Mouse (Mus musculus) neural tube, embryonic 13.5 days (tissue): Measurements from ENCODE around the gene Iqschfp. TPM values are rescaled to one million over a fixed set of nuclear protein-coding genes. Genes with fewer than 3 reads are reported as not detected.

Source experiments
- ATAC-seq: fragments of 200-750 bp; cut with Nextera tagmentation; 2 replicates; pipeline ENCODE4 v1.8.0; 2017; ENCODE audit warnings: low read depth, mild to moderate bottlenecking, moderate TSS enrichment, moderate library complexity
- H3K27ac ChIP-seq: fragments of 300-500 bp; sonication (generic); replicated peaks from 2 replicates; pipeline ENCODE4 v1.5.1; 2015; ENCODE audit warnings: moderate library complexity, mild to moderate bottlenecking, inconsistent platforms
- H3K27me3 ChIP-seq: fragments of 300-500 bp; sonication (generic); 2 replicates; pipeline ENCODE4 v1.6.1; 2015; ENCODE audit warnings: mild to moderate bottlenecking, inconsistent platforms
- H3K36me3 ChIP-seq: fragments of 300-500 bp; sonication (generic); 2 replicates; pipeline ENCODE4 v1.6.1; 2015; ENCODE audit warnings: mild to moderate bottlenecking, inconsistent platforms
- H3K4me1 ChIP-seq: fragments of 300-500 bp; sonication (generic); replicated peaks from 2 replicates; pipeline ENCODE4 v1.6.1; 2015; ENCODE audit warnings: inconsistent platforms
- H3K4me2 ChIP-seq: fragments of 300-500 bp; sonication (generic); 2 replicates; pipeline ENCODE4 v1.6.1; 2015; ENCODE audit warnings: inconsistent platforms, mild to moderate bottlenecking, moderate library complexity
- H3K4me3 ChIP-seq: fragments of 300-500 bp; sonication (generic); 2 replicates; pipeline ENCODE4 v1.5.1; 2015; ENCODE audit warnings: mild to moderate bottlenecking, inconsistent platforms
- H3K9ac ChIP-seq: fragments of 300-500 bp; sonication (generic); 2 replicates; pipeline ENCODE4 v1.6.1; 2015; ENCODE audit warnings: moderate library complexity, mild to moderate bottlenecking, inconsistent platforms
- H3K9me3 ChIP-seq: fragments of 300-500 bp; sonication (generic); 2 replicates; pipeline ENCODE4 v1.6.1; 2016; ENCODE audit warnings: inconsistent platforms
- WGBS: fragments of 180-500 bp; shearing (Covaris S2); methylation state at CpG from one replicate; pipeline ENCODE4 v1.1.7; 2015; 5-methylcytosine and 5-hydroxymethylcytosine counted together
- polyA plus RNA-seq: library from polyadenylated mRNA; unstranded; fragments of >200 nt; fragmentation: Nextera tagmentation; extraction: Ambion mirVana; gene quantifications from 2 replicates; pipeline ENCODE4 v1.2.1, GENCODE M21; 2015

Gene Iqschfp
- polyA plus RNA-seq, 1 experiment from 2014 or later, result 4.1 TPM

DNA sequence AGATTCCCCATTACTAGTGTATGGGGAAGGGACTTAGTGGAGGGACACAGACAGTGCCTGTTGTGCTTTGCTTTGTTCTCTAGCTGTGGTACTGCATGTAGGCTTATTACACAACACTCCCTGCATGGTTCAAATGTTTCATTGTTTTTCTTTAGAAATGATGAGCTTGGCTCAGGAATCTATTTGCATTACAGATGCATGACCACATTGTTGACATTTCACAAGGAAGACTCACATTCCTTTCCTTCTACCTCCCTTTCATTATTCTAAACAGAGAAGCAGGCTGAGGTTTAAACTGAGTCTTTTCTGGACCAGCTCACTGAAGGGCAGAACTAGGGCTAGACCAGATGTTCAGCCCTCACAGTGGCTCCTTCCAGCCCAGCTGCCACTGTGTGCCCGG, 360.3 kb downstream of the Iqschfp start:
- Histone ChIP-seq H3K27ac (no peak overlapping the region), H3K36me3 (no peaks in the 10 kb centered on the region), H3K4me2 (no peak overlapping the region), H3K9ac (no peak overlapping the region), H3K27me3 (no peaks in the 10 kb centered on the region), H3K4me1 (no peaks in the 10 kb centered on the region), H3K9me3 (no peaks in the 10 kb centered on the region), H3K4me3 (no peak overlapping the region)
- WGBS, result 62% methylated on average over 1 of the region's 1 CpGs
- no peak for ATAC-seq

DNA sequence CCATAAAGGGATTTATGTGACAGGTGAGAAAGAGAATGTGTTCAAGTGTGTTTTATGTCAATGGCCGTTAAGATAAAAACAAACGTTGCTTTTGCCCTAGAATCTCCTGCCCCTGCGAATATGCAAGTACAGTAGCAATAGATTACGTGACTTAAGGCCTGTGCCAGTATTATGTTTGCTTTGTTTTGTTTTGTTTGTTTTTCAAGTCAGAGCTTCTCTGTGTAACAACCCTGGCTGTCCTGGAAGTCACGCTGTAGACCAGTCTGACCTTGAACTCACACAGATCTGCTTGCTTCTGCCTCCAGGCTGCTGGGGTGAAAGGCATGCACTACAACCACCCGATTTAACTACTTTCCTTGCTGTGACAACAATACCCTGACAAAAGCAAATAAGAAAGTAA, 370.3 kb downstream of the Iqschfp start:
- H3K27ac ChIP-seq, result no peak overlapping the region
- WGBS, result 75% methylated on average over 6 of the region's 6 CpGs
- H3K27me3 ChIP-seq, result no peaks in the 10 kb centered on the region
- no peaks in the 10 kb centered on the region for H3K9me3 ChIP-seq
- no peak overlapping the region for H3K9ac ChIP-seq
- no peaks in the 10 kb centered on the region for H3K36me3 ChIP-seq
- ATAC-seq, result no peak
- H3K4me3 ChIP-seq, result no peak overlapping the region
- no peak overlapping the region for H3K4me2 ChIP-seq
- H3K4me1 ChIP-seq, result no peaks in the 10 kb centered on the region

DNA sequence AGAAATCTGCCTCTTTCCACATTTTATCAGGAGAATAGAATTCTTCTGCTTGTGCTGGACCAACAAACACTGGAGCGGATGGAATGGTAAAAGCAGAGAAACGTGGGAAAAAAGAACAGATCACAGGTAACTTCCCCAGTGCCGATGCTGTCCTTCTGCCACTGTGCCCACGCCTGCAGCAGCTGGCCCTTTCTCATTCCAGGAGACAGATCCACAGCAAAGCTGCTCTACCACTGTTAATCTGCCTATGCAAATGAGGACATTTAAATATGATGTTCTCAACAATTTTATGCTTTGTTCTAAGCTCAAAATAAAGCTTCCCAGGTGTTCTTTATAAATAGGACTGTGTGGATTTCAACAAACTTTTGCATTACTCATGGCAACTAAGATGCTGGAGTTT, 375.9 kb downstream of the Iqschfp start:
- no peak overlapping the region for H3K9ac ChIP-seq
- H3K9me3 ChIP-seq, result 0 out of 2 replicates have a peak, but pooled peaks cover 3% of the 10 kb centered on the region
- no peaks in the 10 kb centered on the region for H3K36me3 ChIP-seq
- H3K4me1 ChIP-seq, result peaks cover 26% of the 10 kb centered on the region
- H3K27me3 ChIP-seq, result no peaks in the 10 kb centered on the region
- WGBS, result 77% methylated on average over 4 of the region's 4 CpGs
- H3K4me3 ChIP-seq, result no peak overlapping the region
- no peak overlapping the region for H3K27ac ChIP-seq
- no peak overlapping the region for H3K4me2 ChIP-seq
- ATAC-seq, result no peak

GRCm38 (mm10) chr3:68269251-68269650, 377.2 kb downstream of the Iqschfp start:
- no peak overlapping the region for H3K4me3 ChIP-seq
- H3K4me2 ChIP-seq, result no peak overlapping the region
- H3K4me1 ChIP-seq, result peaks cover 26% of the 10 kb centered on the region
- no peaks in the 10 kb centered on the region for H3K27me3 ChIP-seq
- no peak overlapping the region for H3K27ac ChIP-seq
- WGBS, result 73% methylated on average over 4 of the region's 4 CpGs
- H3K9ac ChIP-seq, result no peak overlapping the region
- ATAC-seq, result no peak
- 0 out of 2 replicates have a peak, but pooled peaks cover 3% of the 10 kb centered on the region for H3K9me3 ChIP-seq
- H3K36me3 ChIP-seq, result no peaks in the 10 kb centered on the region

DNA sequence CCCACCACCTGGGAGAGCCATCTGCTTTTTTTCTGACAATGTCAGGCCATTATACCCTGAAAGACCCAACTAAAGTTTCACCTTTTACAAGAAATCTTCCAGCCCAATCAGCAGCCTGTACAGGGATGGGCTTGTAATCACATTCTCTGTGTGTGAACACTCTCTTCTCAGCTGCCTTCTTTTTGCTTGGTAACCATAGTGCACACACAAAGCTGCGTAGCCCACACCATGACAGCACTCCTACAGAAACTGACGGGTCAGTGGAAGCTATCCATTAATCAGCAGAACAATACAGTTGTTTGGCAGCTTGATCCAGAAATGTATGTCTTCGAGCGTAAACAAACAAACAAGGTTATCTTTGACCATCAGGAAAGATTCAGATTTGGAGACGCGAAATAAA, 378.2 kb downstream of the Iqschfp start:
- no peaks in the 10 kb centered on the region for H3K36me3 ChIP-seq
- peak; percentile 75; the same call in 1 of the 2 replicates for ATAC-seq
- no peaks in the 10 kb centered on the region for H3K27me3 ChIP-seq
- no peak overlapping the region for H3K9ac ChIP-seq
- H3K4me1 ChIP-seq, result peaks cover 26% of the 10 kb centered on the region
- 0 out of 2 replicates have a peak, but pooled peaks cover 3% of the 10 kb centered on the region for H3K9me3 ChIP-seq
- 56% methylated on average over 6 of the region's 6 CpGs for WGBS
- H3K4me2 ChIP-seq, result no peak overlapping the region
- H3K4me3 ChIP-seq, result no peak overlapping the region
- peak overlapping the region; percentile 54; the same call in 1 of the 2 replicates for H3K27ac ChIP-seq

- Histone ChIP-seq H3K4me1 (peaks cover 26% of the 10 kb centered on the region), H3K27ac (no peak overlapping the region), H3K4me3 (no peak overlapping the region), H3K9me3 (0 out of 2 replicates have a peak, but pooled peaks cover 3% of the 10 kb centered on the region), H3K4me2 (no peak overlapping the region), H3K36me3 (no peaks in the 10 kb centered on the region), H3K27me3 (no peaks in the 10 kb centered on the region), H3K9ac (no peak overlapping the region)
- ATAC-seq, result peak; percentile 62; the same call in 1 of the 2 replicates
- 17% methylated on average over 3 of the region's 3 CpGs for WGBS
Observed at GRCm38 (mm10) chr3:68271457-68271856, 379.4 kb downstream of the Iqschfp start.

DNA sequence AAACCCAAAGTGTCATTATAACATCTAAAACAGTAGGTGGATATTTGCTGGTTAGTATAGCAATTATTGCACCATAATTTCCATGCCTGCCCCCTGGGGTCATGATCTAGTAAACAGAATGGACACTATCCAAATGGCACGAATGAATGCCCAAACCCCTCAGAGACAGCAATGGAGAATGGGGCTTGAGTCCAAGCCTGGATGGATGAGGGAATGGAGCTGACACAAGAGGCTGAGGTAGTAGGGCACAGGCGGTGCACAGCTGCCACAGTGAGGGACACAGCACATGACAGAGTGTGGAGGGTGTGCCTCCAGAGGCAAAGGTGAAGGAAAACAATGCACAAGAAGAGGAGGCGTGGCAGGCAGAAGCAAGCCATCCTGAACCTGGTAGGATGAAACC, 379.8 kb downstream of the Iqschfp start:
- no peak overlapping the region for H3K4me3 ChIP-seq
- H3K9me3 ChIP-seq, result 0 out of 2 replicates have a peak, but pooled peaks cover 3% of the 10 kb centered on the region
- no peak overlapping the region for H3K9ac ChIP-seq
- ATAC-seq, result peak; percentile 34; the same call in 1 of the 2 replicates
- H3K4me1 ChIP-seq, result peaks cover 26% of the 10 kb centered on the region
- no peak overlapping the region for H3K4me2 ChIP-seq
- peak overlapping the region; percentile 43 for H3K27ac ChIP-seq
- no peaks in the 10 kb centered on the region for H3K27me3 ChIP-seq
- WGBS, result 30% methylated on average over 3 of the region's 3 CpGs
- no peaks in the 10 kb centered on the region for H3K36me3 ChIP-seq

- no peaks in the 10 kb centered on the region for H3K27me3 ChIP-seq
- H3K4me1 ChIP-seq, result peaks cover 25% of the 10 kb centered on the region
- peak overlapping the region; percentile 74 for H3K27ac ChIP-seq
- ATAC-seq, result peak; percentile 95
- H3K4me2 ChIP-seq, result peak overlapping the region; percentile 39
- 13% methylated on average over 7 of the region's 7 CpGs for WGBS
- H3K36me3 ChIP-seq, result no peaks in the 10 kb centered on the region
- H3K9me3 ChIP-seq, result no peaks in the 10 kb centered on the region
- no peak overlapping the region for H3K9ac ChIP-seq
- peak overlapping the region; percentile 5; the same call in 1 of the 2 replicates for H3K4me3 ChIP-seq
Observed at GRCm38 (mm10) chr3:68282844-68283594, 391.0 kb downstream of the Iqschfp start.

DNA sequence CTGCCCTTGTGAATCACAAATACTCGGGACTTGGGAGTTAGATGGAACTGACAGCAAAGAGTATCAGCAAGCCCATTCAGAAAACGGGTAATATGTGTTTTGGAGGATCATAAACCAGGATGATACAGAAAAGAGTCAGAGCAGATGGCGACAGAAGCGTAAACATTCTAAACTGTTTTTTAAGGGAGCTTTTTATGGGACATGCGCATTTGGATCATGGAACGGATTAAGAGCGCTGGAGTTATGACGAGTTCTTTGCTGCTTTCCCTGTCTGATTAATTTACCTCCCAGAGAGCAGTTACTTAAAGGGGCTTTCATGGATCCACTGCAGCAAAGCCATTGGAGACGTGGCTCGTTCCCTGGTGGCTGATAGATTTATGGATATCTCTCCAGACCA, 391.6 kb downstream of the Iqschfp start:
- H3K4me2 ChIP-seq, result peak overlapping the region; percentile 39
- peak overlapping the region; percentile 5; the same call in 1 of the 2 replicates for H3K4me3 ChIP-seq
- H3K27me3 ChIP-seq, result no peaks in the 10 kb centered on the region
- no peaks in the 10 kb centered on the region for H3K9me3 ChIP-seq
- H3K4me1 ChIP-seq, result peaks cover 25% of the 10 kb centered on the region
- peak overlapping the region; percentile 74 for H3K27ac ChIP-seq
- WGBS, result 17% methylated on average over 10 of the region's 10 CpGs
- H3K36me3 ChIP-seq, result no peaks in the 10 kb centered on the region
- ATAC-seq, result peak; percentile 84
- no peak overlapping the region for H3K9ac ChIP-seq

GRCm38 (mm10) chr3:68284500-68284899, 392.5 kb downstream of the Iqschfp start:
- no peak overlapping the region for H3K4me3 ChIP-seq
- ATAC-seq, result no peak
- peaks cover 25% of the 10 kb centered on the region for H3K4me1 ChIP-seq
- no peaks in the 10 kb centered on the region for H3K9me3 ChIP-seq
- peak overlapping the region; percentile 39; the same call in 1 of the 2 replicates for H3K4me2 ChIP-seq
- peak overlapping the region; percentile 74; the same call in 1 of the 2 replicates for H3K27ac ChIP-seq
- H3K27me3 ChIP-seq, result no peaks in the 10 kb centered on the region
- no peaks in the 10 kb centered on the region for H3K36me3 ChIP-seq
- no peak overlapping the region for H3K9ac ChIP-seq
- 21% methylated on average over 2 of the region's 2 CpGs for WGBS

DNA sequence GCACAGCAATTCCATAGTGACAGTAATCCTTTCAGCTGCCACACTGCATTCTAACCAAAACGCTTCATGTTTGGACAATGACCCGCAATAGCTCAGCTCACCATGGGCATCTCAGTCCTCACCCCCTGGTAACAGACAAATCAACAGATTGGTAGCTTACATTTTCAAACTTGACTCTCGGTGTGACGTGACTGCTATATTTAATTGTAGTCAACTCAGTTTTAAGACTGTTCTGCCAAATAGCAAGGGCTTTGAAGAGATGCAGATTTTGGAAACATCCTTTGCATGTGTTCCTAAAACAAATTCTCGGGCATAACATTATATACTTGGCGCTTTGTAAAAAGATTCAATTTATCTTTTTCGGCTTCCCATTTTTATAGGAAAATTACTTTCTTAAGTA, 404.7 kb downstream of the Iqschfp start:
- Histone ChIP-seq H3K9ac (no peak overlapping the region), H3K36me3 (no peaks in the 10 kb centered on the region), H3K4me3 (no peak overlapping the region), H3K4me1 (no peaks in the 10 kb centered on the region), H3K4me2 (no peak overlapping the region), H3K27ac (no peak overlapping the region), H3K9me3 (no peaks in the 10 kb centered on the region), H3K27me3 (no peaks in the 10 kb centered on the region)
- no peak for ATAC-seq
- 84% methylated on average over 7 of the region's 7 CpGs for WGBS

DNA sequence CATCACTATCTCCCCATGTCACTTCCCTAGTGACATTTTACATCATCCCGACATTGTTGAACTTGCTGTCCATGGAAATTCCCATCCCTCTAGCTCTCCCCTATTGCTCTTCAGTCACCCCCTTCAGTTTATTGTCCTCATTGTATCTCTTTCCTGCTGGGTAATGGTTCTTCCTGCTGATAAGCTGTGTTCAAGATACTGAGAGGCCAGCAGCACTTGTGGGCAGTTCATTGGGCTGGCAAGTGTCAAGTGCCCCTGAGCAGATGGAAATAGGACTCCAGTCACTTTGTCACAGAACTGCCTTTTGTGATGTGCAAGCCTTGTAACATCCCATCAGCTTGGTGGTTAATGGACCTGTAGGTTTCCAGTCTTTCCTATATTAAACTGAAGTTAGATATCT, 413.6 kb downstream of the Iqschfp start:
- Histone ChIP-seq H3K4me1 (peaks cover 11% of the 10 kb centered on the region; the same call in 1 of the 2 replicates), H3K9ac (no peak overlapping the region), H3K9me3 (no peaks in the 10 kb centered on the region), H3K36me3 (no peaks in the 10 kb centered on the region), H3K27ac (no peak overlapping the region), H3K4me2 (no peak overlapping the region), H3K27me3 (no peaks in the 10 kb centered on the region), H3K4me3 (no peak overlapping the region)
- ATAC-seq, result no peak
- 4% methylated on average over 1 of the region's 1 CpGs for WGBS
